Mouse (Mus musculus) layer of hippocampus, adult 9-10 months (tissue): Measurements from ENCODE around the gene Nxph1.

Source experiments
- DNase-seq: peaks from one replicate; pipeline ENCODE4 v3.0.0; 2022; ENCODE audit warnings: low spot score

The Nxph1 gene

DNA sequence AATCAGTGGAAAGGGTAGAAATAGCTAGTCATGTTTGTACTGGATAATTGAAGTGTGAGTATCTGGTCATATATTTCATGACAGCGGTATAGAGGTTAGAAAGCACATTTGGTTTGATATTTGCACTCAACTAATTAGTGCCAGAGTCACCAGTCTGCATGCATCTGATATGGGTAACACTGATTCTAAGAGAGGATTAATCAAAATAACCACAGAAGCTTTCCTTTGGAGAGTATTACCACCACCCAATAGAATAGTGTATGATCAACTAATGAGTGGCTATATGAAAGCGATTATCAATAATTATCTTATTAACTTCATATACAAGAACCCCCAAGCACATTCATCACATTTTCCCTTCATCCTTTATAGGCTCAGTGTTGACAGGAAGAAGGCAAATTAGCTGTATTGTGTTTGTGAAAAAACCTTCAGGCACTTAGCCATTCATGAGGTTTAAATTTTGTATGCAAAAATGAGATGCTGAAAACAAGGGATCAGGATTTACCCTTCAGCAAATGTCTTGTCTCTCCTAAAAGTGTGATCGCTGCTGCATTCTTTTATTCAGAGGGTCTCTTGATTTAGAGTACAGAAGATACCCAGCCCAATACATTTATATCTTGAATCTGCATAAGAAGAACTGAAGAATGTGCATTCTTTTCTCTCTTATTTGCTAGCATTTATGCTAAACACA is 185.5 kb downstream of the Nxph1 start:
- DNase-seq = no peak

DNA sequence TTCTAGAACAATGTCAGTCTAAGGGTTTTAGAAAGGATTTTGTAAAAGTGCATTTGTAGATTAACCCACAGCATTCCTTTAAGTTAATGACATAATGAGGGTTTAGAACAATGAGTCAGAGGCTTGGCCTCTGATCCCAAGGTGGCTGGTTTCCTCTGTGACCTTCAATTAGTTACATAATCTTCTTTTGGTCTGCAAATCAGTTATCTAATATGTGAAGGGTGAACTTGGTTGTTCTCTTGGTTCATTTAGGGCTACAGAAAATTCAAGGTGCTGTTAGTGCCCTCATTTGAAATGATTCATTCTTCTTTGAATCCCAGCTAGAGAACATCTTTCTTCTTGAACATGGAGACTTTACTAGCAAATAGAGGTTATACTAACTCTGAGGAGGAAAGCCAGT is 199.7 kb downstream of the Nxph1 start:
- DNase-seq = no peak

DNA sequence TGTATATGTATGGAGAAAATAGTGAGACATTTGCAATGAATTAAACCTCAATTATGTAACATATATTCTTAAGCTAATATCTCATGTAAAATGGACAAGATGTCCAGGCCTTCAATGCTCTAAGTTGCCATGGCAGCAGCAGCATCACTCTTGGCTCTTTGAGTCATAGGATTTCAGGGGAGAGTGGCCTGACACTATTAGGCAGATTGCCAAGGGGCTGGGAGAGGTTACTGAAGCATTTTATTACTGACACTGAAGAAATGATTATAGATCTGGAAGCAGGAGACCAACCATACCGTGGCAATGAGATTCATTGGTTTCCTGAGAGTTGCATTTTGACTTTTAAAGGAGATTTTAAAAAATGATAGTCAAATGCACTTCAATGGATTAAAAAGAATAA is 201.6 kb downstream of the Nxph1 start:
- no peak for DNase-seq

DNA sequence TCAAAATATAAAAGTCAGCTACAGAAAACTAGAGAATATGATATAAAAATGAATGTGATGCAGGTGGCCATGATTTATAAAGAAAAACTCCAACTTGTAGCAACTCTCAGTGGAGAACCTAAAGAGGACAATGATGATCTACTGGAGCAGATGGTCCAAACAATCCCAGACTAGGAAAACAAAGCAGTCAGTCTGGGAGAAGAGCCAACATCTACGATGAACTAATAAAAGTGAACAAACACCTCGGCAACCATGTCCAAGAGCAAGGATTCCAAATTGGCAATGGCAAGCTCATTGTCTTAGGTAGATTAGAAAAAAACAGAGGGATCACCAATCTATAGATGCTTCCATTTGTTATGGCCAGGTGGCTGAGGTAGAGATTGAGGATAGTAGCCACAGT is 211.0 kb downstream of the Nxph1 start:
- DNase-seq = no peak

DNA sequence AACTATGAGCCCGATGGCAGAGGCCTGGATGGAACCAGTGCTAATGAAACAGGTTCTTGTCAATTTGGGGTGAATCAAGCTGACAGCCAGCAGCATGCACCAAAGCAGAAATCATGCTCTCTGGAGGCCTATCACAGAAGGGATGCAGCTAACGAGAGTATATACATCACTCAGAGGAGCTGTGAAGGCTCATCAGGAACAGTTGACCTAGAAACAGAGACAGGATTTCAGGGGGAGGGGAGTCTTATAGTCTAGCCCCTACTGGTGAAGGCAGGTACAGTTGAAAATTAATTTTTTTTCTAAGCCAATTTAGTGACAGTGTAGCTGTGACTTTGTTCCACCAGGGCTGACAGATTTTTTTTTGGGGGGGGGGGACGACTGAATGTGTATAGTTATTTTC is 234.2 kb downstream of the Nxph1 start:
- DNase-seq = no peak

DNA sequence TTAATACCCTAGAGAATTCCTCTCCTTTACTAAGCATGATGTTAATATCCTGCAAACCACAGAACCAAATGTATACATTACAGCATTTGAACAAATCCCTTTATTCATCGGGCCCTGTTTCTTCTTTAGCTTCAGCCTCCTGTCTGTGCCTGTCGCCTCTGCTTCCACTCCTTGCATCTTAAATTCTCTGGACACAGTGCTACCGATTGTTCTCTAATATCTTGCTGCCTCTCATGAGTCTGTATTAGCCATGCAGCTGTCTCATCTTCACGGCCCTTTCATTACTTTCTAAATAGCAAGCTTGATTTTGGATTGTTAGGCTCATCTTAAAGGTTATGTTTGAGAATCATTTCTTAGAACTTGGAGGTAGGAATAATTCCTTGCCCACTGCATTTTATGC is 262.5 kb downstream of the Nxph1 start:
- no peak for DNase-seq

DNA sequence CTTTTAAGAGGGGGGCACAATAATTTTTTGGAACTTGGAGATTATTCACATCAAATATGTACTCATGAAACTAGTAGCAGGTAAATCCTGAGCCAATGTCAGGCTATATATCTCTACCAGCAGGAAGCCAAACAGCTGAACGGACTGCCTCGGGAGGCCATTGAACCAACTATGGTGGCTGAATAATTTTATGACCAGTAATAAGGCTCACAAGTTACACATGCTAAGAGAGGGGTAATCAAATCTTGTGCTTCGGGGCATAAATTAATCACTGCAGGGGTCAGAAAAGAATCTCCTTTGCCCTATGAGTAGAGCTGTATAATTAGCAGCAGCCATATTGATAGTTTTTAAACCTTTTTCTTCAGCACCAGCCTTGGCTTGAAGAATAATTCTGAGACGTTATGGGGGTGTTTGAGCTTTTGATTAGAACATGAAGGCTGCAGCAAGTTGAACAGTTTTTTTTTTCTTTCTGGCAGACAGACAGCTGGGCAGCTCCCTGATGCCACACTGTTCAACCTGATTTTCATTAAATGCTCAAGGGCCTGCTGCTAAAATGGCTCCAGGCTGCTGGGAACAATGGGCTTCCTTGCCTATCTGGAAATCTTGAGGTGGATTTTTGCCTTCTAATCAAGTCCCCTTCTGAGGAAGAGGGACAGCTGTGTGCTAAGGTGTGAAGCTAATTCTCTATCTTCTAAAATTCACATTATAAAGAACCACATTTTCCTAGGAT is 272.7 kb downstream of the Nxph1 start:
- no peak for DNase-seq

DNA sequence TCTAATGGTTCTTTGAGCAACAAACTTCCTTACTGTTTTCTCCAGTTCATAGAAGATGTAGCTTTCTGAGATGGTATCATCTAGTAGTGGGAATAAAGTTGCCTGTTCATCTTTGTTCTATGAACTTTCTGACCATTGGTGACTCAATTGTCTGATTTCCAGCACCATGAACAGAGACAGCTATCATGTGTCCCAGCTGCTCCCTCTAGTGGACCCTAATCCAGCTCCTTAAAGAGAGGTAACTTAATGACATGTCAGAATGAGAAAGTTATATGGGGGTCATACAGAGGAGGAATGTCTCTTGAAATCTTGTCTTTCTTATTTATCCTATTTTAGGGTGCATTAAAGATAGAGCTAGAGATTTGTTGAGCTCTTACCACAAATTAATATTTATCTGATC is 286.6 kb downstream of the Nxph1 start:
- peak; percentile 3 for DNase-seq

DNA sequence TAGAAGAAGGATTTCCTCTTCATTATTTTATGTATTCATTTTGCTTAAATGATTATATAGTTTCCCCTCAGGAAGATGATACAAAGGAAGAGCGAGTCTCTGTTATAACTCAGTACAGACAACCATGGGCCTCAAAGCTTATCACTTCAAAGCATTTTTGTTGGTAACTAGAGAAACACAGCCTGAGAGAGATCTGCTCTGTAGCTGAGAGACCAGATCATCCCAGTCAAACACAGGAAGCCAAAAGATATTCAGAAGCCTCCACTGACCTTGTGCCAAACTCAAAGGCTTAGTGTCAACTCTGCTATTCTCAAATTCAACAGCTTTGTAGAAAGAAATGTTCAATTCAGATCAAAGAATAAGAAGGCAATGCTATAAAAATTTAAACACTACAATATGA is 319.8 kb downstream of the Nxph1 start:
- DNase-seq = no peak
